Mouse (Mus musculus): ENCODE data around the gene Bag5. TPM values are rescaled to one million over a fixed set of nuclear protein-coding genes. Genes with fewer than 3 reads are reported as not detected.

Bag5 gene
- 10 to 100 TPM; 19.7 to 26.3 TPM for total RNA-seq (2021)
- long read RNA-seq, experiment 1, transcript Bag5-201 (2 exons, 2,139 nt): major isoform, 22 of 30 reads
- long read RNA-seq, experiment 1, transcript Bag5-202 (2 exons, 1,852 nt): minor isoform, 6 of 30 reads
- long read RNA-seq, experiment 1, partial matches to known transcripts: 1 of 30 reads
- long read RNA-seq, experiment 1, other reads (novel, unspliced or antisense): 1 of 30 reads
- long read RNA-seq, experiment 2, transcript Bag5-201 (2 exons, 2,139 nt): major isoform, 14 of 18 reads
- long read RNA-seq, experiment 2, partial matches to known transcripts: 0 of 18 reads
- long read RNA-seq, experiment 2, other reads (novel, unspliced or antisense): 3 of 18 reads

GRCm38 (mm10) chr12:111713004-111713651 is at the start of gene Bag5, which contains the start of gene Apopt1:
TSS of gene Bag5 (minus strand) at chr12:111713257.
TSS of gene Apopt1 (plus strand) at chr12:111713261.
- peak; percentile 94 to 95 for DNase-seq

- DNase-seq: no peak
These were observed 47.4 kb upstream of the Bag5 start for GRCm38 (mm10) chr12:111760306-111760908.

GRCm38 (mm10) chr12:111759176-111760061 is 46.4 kb upstream of the Bag5 start:
- peak; percentile 86 to 89 for DNase-seq

GRCm38 (mm10) chr12:111758381-111759175 is 45.5 kb upstream of the Bag5 start, which contains the start of gene Klc1:
TSS of gene Klc1 (plus strand) at chr12:111758849.
- DNase-seq: peak; percentile 84 to 89

- no peak for DNase-seq
These were observed 44.7 kb upstream of the Bag5 start for GRCm38 (mm10) chr12:111757561-111758325.

GRCm38 (mm10) chr12:111756698-111757082 is 43.6 kb upstream of the Bag5 start:
- DNase-seq: no peak

- DNase-seq: no peak
These were observed 43.1 kb upstream of the Bag5 start for GRCm38 (mm10) chr12:111756082-111756697.

GRCm38 (mm10) chr12:111755231-111755630 is 42.2 kb upstream of the Bag5 start:
- no peak for DNase-seq

- no peak for DNase-seq
These were observed 41.7 kb upstream of the Bag5 start for GRCm38 (mm10) chr12:111754710-111755109.

GRCm38 (mm10) chr12:111753347-111753746 is 40.3 kb upstream of the Bag5 start:
- peak in 1 of 2 experiments; percentile 41 for DNase-seq

GRCm38 (mm10) chr12:111752491-111752890 is 39.4 kb upstream of the Bag5 start:
- no peak for DNase-seq

GRCm38 (mm10) chr12:111750739-111751138 is 37.7 kb upstream of the Bag5 start:
- DNase-seq: no peak

GRCm38 (mm10) chr12:111747421-111747820 is 34.4 kb upstream of the Bag5 start:
- DNase-seq: no peak

- peak; percentile 90 to 94 for DNase-seq
These were observed 33.0 kb upstream of the Bag5 start for GRCm38 (mm10) chr12:111746091-111746490.

- no peak for DNase-seq
These were observed 32.2 kb upstream of the Bag5 start for GRCm38 (mm10) chr12:111745274-111745673.

- DNase-seq: peak; percentile 52 to 68
These were observed 30.9 kb upstream of the Bag5 start for GRCm38 (mm10) chr12:111743981-111744423.

GRCm38 (mm10) chr12:111743419-111743818 is 30.4 kb upstream of the Bag5 start:
- peak; percentile 76 to 82 for DNase-seq

- DNase-seq: no peak
These were observed 28.3 kb upstream of the Bag5 start for GRCm38 (mm10) chr12:111741338-111741737.

GRCm38 (mm10) chr12:111738754-111739153 is 25.7 kb upstream of the Bag5 start:
- peak; percentile 60 to 83 for DNase-seq

GRCm38 (mm10) chr12:111737370-111737769 is 24.3 kb upstream of the Bag5 start:
- DNase-seq: no peak
